Mouse (Mus musculus): ENCODE data around the gene Gm13288. TPM values are rescaled to one million over a fixed set of nuclear protein-coding genes. Genes with fewer than 3 reads are reported as not detected.
A peak's percentile ranks its signal among the peaks of the same experiment; 100 is the strongest.
"Not testable (repeated sequence)": the region's sequence is repeated elsewhere in the genome, so short reads cannot be mapped to it uniquely, and the experiment has no call there.

Gm13288 gene
- not detected in 2 replicates for polyA plus RNA-seq (2012; rRNA removed)

DNA sequence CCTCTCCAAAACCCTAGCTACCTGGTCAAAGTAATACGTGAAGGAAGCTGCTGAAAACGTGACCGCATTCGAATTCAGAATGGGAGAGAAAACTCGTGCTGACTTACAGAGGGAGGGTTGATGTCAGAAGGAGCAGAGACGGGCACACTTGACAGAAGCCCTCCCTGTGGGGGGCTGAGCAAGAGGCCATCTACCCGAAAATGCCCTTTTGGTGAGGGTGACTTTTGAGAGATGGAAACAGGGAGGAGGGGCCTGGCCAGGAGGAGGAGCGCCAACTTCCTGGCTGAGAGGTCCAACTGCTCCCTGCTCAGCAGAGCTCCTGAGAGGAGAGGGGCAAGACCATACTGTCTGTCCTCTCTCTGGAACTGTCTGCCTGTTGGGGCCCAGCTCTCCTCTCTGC, at the start of gene Gm13288:
Gene Gm13288, plus strand, starts transcription at position 301 of the 400 bp plus-strand sequence.
- H3K4me3 ChIP-seq (ENCODE audit: extremely low read depth, insufficient read depth, insufficient read length), result 0 out of 2 replicates have a peak within 1 kb of the TSS, but pooled peaks have one; percentile 27
- H3K36me3 ChIP-seq (ENCODE audit: control insufficient read depth, insufficient read depth, low read length); H3K27me3 ChIP-seq (ENCODE audit: control insufficient read depth, insufficient read depth, low read length); DNase-seq (ENCODE audit: low read depth in 1 of 2, low spot score in 2 of 2); H3K4me1 ChIP-seq (ENCODE audit: control insufficient read depth, insufficient read depth, insufficient read length); H3K27ac ChIP-seq (ENCODE audit: insufficient read depth, low read length): not testable (repeated sequence)
- no CpG with 5 or more reads among the region's 8 CpGs for WGBS

DNA sequence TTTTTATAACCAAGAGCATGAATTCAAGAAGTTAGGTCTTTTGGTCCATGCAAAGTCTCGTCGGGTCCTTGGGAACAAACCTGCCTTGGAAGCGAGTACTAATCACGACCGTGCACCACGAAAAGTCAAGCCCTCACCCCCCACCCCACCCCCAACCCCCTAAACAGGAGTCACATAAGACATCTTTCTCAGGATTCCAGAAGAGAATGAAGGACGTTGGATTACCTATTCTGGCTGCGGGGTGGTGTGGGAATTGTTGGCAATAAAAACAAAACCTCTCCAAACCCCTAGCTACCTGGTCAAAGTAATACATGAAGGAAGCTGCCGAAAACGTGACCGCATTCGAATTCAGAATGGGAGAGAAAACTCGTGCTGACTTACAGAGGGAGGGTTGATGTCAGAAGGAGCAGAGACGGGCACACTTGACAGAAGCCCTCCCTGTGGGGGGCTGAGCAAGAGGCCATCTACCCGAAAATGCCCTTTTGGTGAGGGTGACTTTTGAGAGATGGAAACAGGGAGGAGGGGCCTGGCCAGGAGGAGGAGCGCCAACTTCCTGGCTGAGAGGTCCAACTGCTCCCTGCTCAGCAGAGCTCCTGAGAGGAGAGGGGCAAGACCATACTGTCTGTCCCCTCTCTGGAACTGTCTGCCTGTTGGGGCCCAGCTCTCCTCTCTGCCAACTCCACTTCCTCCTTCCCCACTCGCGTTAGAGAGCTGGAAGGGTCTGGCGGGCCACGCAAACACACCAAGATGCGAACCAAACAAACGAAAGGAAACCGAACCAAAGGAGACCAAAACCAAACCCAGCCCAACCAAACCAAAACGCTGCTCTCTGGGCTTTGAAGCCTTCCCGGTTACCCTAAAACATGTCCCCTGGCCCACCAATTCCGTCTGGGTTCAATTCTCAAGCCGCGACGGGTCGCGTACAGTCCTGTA, 48.5 kb upstream of the Gm13288 start:
- H3K27me3 ChIP-seq (ENCODE audit: control insufficient read depth, insufficient read depth, low read length); H3K4me1 ChIP-seq (ENCODE audit: control insufficient read depth, insufficient read depth, insufficient read length); H3K36me3 ChIP-seq (ENCODE audit: control insufficient read depth, insufficient read depth, low read length): not testable (repeated sequence)
- H3K4me3 ChIP-seq (ENCODE audit: extremely low read depth, insufficient read depth, insufficient read length), result peak overlapping the region; percentile 83
- H3K27ac ChIP-seq (ENCODE audit: insufficient read depth, low read length), result peak overlapping the region; percentile 97
- peak in 1 of 2 experiments; percentile 32 for DNase-seq (ENCODE audit: low read depth in 1 of 2, low spot score in 2 of 2)
- 7% methylated on average over 29 of the region's 31 CpGs for WGBS

DNA sequence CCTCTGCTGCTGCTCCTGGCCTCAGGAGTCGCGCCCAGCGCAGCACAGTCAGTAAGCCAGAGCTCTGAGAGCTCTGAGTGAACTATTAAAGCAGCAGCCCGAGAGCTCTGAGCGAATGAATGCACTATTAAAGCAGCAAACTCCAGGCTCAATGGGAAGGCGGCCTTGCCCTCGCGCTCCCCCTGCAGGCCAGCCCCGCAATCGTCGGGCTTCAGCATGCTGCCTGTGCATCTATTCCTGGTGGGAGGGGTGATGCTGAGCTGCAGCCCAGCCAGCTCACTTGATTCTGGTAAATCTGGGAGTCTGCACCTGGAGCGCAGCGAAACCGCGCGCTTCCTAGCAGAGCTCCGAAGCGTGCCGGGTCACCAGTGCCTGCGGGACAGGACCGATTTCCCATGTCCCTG, 47.7 kb upstream of the Gm13288 start:
- H3K27me3 ChIP-seq (ENCODE audit: control insufficient read depth, insufficient read depth, low read length); H3K4me1 ChIP-seq (ENCODE audit: control insufficient read depth, insufficient read depth, insufficient read length); H3K36me3 ChIP-seq (ENCODE audit: control insufficient read depth, insufficient read depth, low read length): not testable (repeated sequence)
- peak overlapping the region; percentile 83; the same call in 1 of the 2 replicates for H3K4me3 ChIP-seq (ENCODE audit: extremely low read depth, insufficient read depth, insufficient read length)
- peak; percentile 80 to 81 for DNase-seq (ENCODE audit: low read depth in 1 of 2, low spot score in 2 of 2)
- 1% methylated on average over 21 of the region's 21 CpGs for WGBS
- TF ChIP-seq CTCF (IDR thresholded peaks at IDR 0.05; ENCODE audit: extremely low read depth, insufficient read depth, insufficient read length, insufficient replicate concordance), result peak; percentile 60; the same call in 1 of the 2 replicates
- peak overlapping the region; percentile 97 for H3K27ac ChIP-seq (ENCODE audit: insufficient read depth, low read length)

DNA sequence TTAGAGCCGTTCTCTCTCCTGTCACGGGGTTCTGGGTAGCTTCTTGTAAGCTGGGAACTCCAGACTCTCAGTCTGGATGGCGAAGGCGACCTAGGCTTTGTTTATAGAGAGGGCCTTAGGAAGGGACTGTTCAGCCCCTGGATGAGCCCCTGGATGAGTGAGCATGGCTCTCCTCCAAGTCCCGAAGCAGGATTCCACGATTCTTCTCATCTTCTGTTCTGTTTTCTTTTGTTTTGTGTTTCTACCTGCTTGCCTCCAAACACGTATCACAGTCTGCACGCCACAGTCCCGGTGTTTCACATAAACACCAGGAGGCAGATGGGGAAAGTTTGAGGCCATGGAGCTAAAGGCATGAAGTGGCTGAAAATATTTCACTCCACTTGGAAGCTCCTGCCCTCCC, 46.6 kb upstream of the Gm13288 start:
- H3K27me3 ChIP-seq (ENCODE audit: control insufficient read depth, insufficient read depth, low read length); DNase-seq (ENCODE audit: low read depth in 1 of 2, low spot score in 2 of 2); H3K36me3 ChIP-seq (ENCODE audit: control insufficient read depth, insufficient read depth, low read length); H3K4me1 ChIP-seq (ENCODE audit: control insufficient read depth, insufficient read depth, insufficient read length); H3K27ac ChIP-seq (ENCODE audit: insufficient read depth, low read length); H3K4me3 ChIP-seq (ENCODE audit: extremely low read depth, insufficient read depth, insufficient read length): not testable (repeated sequence)
- WGBS, result 90% methylated on average over 9 of the region's 9 CpGs

DNA sequence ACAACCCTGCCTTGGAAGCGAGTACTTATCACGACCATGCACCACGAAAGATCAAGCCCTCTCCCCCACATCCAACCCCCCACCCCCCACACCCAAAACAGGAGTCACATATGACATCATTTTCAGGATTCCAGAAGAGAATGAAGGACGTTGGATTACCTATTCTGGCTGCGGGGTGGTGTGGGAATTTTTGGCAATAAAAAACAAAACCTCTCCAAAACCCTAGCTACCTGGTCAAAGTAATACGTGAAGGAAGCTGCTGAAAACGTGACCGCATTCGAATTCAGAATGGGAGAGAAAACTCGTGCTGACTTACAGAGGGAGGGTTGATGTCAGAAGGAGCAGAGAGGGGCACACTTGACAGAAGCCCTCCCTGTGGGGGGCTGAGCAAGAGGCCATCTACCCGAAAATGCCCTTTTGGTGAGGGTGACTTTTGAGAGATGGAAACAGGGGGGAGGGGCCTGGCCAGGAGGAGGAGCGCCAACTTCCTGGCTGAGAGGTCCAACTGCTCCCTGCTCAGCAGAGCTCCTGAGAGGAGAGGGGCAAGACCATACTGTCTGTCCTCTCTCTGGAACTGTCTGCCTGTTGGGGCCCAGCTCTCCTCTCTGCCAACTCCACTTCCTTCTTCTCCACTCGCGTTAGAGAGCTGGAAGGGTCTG, 45.6 kb upstream of the Gm13288 start, which contains the start of gene Gm13283:
Gene Gm13283, plus strand, starts transcription at position 510 of the 659 bp plus-strand sequence.
- not testable (repeated sequence) for H3K4me1 ChIP-seq (ENCODE audit: control insufficient read depth, insufficient read depth, insufficient read length); H3K27me3 ChIP-seq (ENCODE audit: control insufficient read depth, insufficient read depth, low read length); H3K36me3 ChIP-seq (ENCODE audit: control insufficient read depth, insufficient read depth, low read length)
- DNase-seq (ENCODE audit: low read depth in 1 of 2, low spot score in 2 of 2), result peak in 1 of 2 experiments; percentile 26
- 19% methylated on average over 11 of the region's 14 CpGs for WGBS
- Histone ChIP-seq H3K4me3 (ENCODE audit: extremely low read depth, insufficient read depth, insufficient read length) (peak within 1 kb of the TSS; percentile 61), H3K27ac (ENCODE audit: insufficient read depth, low read length) (peak within 1 kb of the TSS; percentile 50; the same call in 1 of the 2 replicates)

DNA sequence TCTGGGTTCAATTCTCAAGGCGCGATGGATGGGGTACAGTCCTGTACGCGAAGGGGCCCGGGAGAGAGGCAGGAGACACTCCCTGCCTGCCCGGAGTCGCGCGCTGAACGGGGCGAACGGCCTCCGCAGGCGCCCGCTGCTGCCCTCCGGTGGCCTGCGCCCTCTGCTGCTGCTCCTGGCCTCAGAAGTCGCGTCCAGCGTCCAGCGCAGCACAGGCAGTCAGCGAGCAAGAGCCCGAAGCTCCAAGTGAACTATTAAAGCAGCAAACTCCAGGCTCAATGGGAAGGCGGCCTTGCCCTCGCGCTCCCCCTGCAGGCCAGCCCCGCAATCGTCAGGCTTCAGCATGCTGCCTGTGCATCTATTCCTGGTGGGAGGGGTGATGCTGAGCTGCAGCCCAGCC, 44.9 kb upstream of the Gm13288 start:
- H3K27me3 ChIP-seq (ENCODE audit: control insufficient read depth, insufficient read depth, low read length); H3K4me1 ChIP-seq (ENCODE audit: control insufficient read depth, insufficient read depth, insufficient read length); H3K36me3 ChIP-seq (ENCODE audit: control insufficient read depth, insufficient read depth, low read length): not testable (repeated sequence)
- DNase-seq (ENCODE audit: low read depth in 1 of 2, low spot score in 2 of 2), result peak; percentile 50 to 52
- H3K4me3 ChIP-seq (ENCODE audit: extremely low read depth, insufficient read depth, insufficient read length), result peak overlapping the region; percentile 61
- under 1% methylated on average over 26 of the region's 28 CpGs for WGBS
- H3K27ac ChIP-seq (ENCODE audit: insufficient read depth, low read length), result peak overlapping the region; percentile 50; the same call in 1 of the 2 replicates

DNA sequence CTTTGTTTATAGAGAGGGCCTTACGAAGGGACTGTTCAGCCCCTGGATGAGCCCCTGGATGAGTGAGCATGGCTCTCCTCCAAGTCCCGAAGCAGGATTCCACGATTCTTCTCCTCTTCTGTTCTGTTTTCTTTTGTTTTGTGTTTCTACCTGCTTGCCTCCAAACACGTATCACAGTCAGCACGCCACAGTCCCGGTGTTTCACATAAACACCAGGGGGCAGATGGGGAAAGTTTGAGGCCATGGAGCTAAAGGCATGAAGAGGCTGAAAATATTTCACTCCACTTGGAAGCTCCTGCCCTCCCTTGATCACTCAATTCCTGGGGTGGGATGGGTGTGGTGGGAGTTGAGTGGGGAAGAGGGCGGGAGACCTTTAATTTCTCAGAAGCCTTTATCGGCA, 43.6 kb upstream of the Gm13288 start:
- peak in 1 of 2 experiments; percentile 69 for DNase-seq (ENCODE audit: low read depth in 1 of 2, low spot score in 2 of 2)
- WGBS, result 73% methylated on average over 6 of the region's 8 CpGs

DNA sequence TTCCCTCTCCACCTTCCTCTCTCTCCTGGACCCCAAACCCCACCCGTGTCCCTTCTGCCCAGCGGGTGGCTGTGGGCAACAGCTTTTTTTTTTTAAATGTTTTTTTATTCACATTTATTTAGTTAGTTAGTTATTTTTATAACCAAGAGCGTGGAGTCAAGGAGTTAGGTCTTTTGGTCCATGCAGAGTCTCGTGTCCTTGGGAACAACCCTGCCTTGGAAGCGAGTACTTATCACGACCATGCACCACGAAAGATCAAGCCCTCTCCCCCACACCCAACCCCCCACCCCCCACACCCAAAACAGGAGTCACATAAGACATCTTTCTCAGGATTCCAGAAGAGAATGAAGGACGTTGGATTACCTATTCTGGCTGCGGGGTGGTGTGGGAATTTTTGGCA, 43.0 kb upstream of the Gm13288 start:
- 60% methylated on average over 9 of the region's 9 CpGs for WGBS
- H3K27me3 ChIP-seq (ENCODE audit: control insufficient read depth, insufficient read depth, low read length); H3K4me3 ChIP-seq (ENCODE audit: extremely low read depth, insufficient read depth, insufficient read length); H3K27ac ChIP-seq (ENCODE audit: insufficient read depth, low read length); H3K36me3 ChIP-seq (ENCODE audit: control insufficient read depth, insufficient read depth, low read length); H3K4me1 ChIP-seq (ENCODE audit: control insufficient read depth, insufficient read depth, insufficient read length); DNase-seq (ENCODE audit: low read depth in 1 of 2, low spot score in 2 of 2): not testable (repeated sequence)

More for the DNA sequence above, 43.6 kb upstream of the Gm13288 start:
- H3K4me1 ChIP-seq (ENCODE audit: control insufficient read depth, insufficient read depth, insufficient read length); H3K27me3 ChIP-seq (ENCODE audit: control insufficient read depth, insufficient read depth, low read length); H3K36me3 ChIP-seq (ENCODE audit: control insufficient read depth, insufficient read depth, low read length); H3K4me3 ChIP-seq (ENCODE audit: extremely low read depth, insufficient read depth, insufficient read length); H3K27ac ChIP-seq (ENCODE audit: insufficient read depth, low read length): not testable (repeated sequence)

DNA sequence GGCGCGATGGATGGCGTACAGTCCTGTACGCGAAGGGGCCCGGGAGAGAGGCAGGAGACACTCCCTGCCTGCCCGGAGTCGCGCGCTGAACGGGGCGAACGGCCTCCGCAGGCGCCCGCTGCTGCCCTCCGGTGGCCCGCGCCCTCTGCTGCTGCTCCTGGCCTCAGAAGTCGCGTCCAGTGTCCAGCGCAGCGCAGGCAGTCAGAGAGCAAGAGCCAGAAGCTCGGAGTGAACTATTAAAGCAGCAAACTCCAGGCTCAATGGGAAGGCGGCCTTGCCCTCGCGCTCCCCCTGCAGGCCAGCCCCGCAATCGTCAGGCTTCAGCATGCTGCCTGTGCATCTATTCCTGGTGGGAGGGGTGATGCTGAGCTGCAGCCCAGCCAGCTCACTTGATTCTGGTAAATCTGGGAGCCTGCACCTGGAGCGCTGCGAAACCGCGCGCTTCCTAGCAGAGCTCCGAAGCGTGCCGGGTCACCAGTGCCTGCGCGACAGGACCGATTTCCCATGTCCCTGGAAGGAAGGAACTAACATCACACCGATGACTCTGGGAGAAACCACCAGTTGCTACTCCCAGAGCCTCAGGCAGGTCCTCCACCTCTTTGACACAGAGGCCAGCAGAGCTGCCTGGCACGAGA, 41.8 kb upstream of the Gm13288 start:
- peak in 1 of 2 experiments; percentile 32 for DNase-seq (ENCODE audit: low read depth in 1 of 2, low spot score in 2 of 2)
- WGBS, result 2% methylated on average over 32 of the region's 42 CpGs
- not testable (repeated sequence) for H3K27ac ChIP-seq (ENCODE audit: insufficient read depth, low read length); H3K36me3 ChIP-seq (ENCODE audit: control insufficient read depth, insufficient read depth, low read length); H3K27me3 ChIP-seq (ENCODE audit: control insufficient read depth, insufficient read depth, low read length); H3K4me1 ChIP-seq (ENCODE audit: control insufficient read depth, insufficient read depth, insufficient read length)
- peak overlapping the region; percentile 51 for H3K4me3 ChIP-seq (ENCODE audit: extremely low read depth, insufficient read depth, insufficient read length)

DNA sequence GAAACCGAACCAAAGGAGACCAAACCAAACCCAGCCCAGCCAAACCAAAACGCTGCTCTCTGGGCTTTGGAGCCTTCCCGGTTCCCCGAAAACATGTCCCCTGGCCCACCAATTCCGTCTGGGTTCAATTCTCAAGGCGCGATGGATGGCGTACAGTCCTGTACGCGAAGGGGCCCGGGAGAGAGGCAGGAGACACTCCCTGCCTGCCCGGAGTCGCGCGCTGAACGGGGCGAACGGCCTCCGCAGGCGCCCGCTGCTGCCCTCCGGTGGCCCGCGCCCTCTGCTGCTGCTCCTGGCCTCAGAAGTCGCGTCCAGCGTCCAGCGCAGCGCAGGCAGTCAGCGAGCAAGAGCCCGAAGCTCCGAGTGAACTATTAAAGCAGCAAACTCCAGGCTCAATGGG, 31.8 kb upstream of the Gm13288 start, which contains the start of gene Gm13290:
Gene Gm13290, plus strand, starts transcription at position 301 of the 400 bp plus-strand sequence.
- H3K27ac ChIP-seq (ENCODE audit: insufficient read depth, low read length); H3K36me3 ChIP-seq (ENCODE audit: control insufficient read depth, insufficient read depth, low read length); H3K4me1 ChIP-seq (ENCODE audit: control insufficient read depth, insufficient read depth, insufficient read length); DNase-seq (ENCODE audit: low read depth in 1 of 2, low spot score in 2 of 2); H3K27me3 ChIP-seq (ENCODE audit: control insufficient read depth, insufficient read depth, low read length); H3K4me3 ChIP-seq (ENCODE audit: extremely low read depth, insufficient read depth, insufficient read length): not testable (repeated sequence)
- WGBS, result no CpG with 5 or more reads among the region's 32 CpGs
